Mouse (Mus musculus): Measurements from ENCODE around the gene Tfap4. TPM values are rescaled to one million over a fixed set of nuclear protein-coding genes. Genes with fewer than 3 reads are reported as not detected.

Gene Tfap4
- polyA plus RNA-seq, 2 experiments, result 19.6 to 29.9 TPM

- Histone ChIP-seq H3K4me3 (replicated peaks; ENCODE audit: low read length) (no peak overlapping the region), H3K4me2 (replicated peaks; ENCODE audit: low read depth, low read length, severe bottlenecking) (no peak overlapping the region), H3K9ac (ENCODE audit: low read depth, low read length, severe bottlenecking) (no peak overlapping the region), H3K4me1 (ENCODE audit: control insufficient read depth, insufficient read depth, low read length) (no peaks in the 10 kb centered on the region), H3K27ac (replicated peaks; ENCODE audit: low read depth, low read length) (no peak overlapping the region), H3K9me3 (ENCODE audit: control insufficient read depth, low read length) (no peaks in the 10 kb centered on the region), H3K36me3 (ENCODE audit: control insufficient read depth, insufficient read depth, low read length) (no peaks in the 10 kb centered on the region), H3K27me3 (ENCODE audit: control insufficient read depth, insufficient read depth, low read length) (no peaks in the 10 kb centered on the region)
- WGBS, result 76% methylated on average over 8 of the region's 8 CpGs
- DNase-seq (ENCODE audit: low spot score), result no peak
- TF ChIP-seq POLR2A (IDR thresholded peaks at IDR 0.05; ENCODE audit: borderline replicate concordance, extremely low read depth, insufficient read depth, insufficient read length), result no peak
- ATAC-seq (ENCODE audit: low FRiP score, low read depth), result no peak
These were observed 58.9 kb downstream of the Tfap4 start for GRCm38 (mm10) chr16:4500598-4501385.

GRCm38 (mm10) chr16:4497762-4498607 lies 61.7 kb downstream of the Tfap4 start:
- no peaks in the 10 kb centered on the region for H3K27me3 ChIP-seq (ENCODE audit: control insufficient read depth, insufficient read depth, low read length)

GRCm38 (mm10) chr16:4496470-4496869 lies 63.2 kb downstream of the Tfap4 start:
- Histone ChIP-seq H3K36me3 (ENCODE audit: control insufficient read depth, insufficient read depth, low read length) (peaks cover 13% of the 10 kb centered on the region; the same call in 1 of the 2 replicates), H3K4me3 (replicated peaks; ENCODE audit: low read length) (no peak overlapping the region), H3K9me3 (ENCODE audit: control insufficient read depth, low read length) (no peaks in the 10 kb centered on the region), H3K9ac (ENCODE audit: low read depth, low read length, severe bottlenecking) (no peak overlapping the region), H3K4me2 (replicated peaks; ENCODE audit: low read depth, low read length, severe bottlenecking) (no peak overlapping the region), H3K27ac (replicated peaks; ENCODE audit: low read depth, low read length) (no peak overlapping the region), H3K27me3 (ENCODE audit: control insufficient read depth, insufficient read depth, low read length) (no peaks in the 10 kb centered on the region), H3K4me1 (ENCODE audit: control insufficient read depth, insufficient read depth, low read length) (no peaks in the 10 kb centered on the region)
- WGBS, result 80% methylated on average over 3 of the region's 3 CpGs
- ATAC-seq (ENCODE audit: low FRiP score, low read depth), result no peak
- no peak for TF ChIP-seq POLR2A (IDR thresholded peaks at IDR 0.05; ENCODE audit: borderline replicate concordance, extremely low read depth, insufficient read depth, insufficient read length)
- no peak for DNase-seq (ENCODE audit: low spot score)

More at GRCm38 (mm10) chr16:4497762-4498607, 61.7 kb downstream of the Tfap4 start:
- WGBS, result 63% methylated on average over 8 of the region's 8 CpGs
- H3K9ac ChIP-seq (ENCODE audit: low read depth, low read length, severe bottlenecking), result no peak overlapping the region
- no peak overlapping the region for H3K4me2 ChIP-seq (replicated peaks; ENCODE audit: low read depth, low read length, severe bottlenecking)
- ATAC-seq (ENCODE audit: low FRiP score, low read depth) (no peak), DNase-seq (ENCODE audit: low spot score) (no peak)
- H3K27ac ChIP-seq (replicated peaks; ENCODE audit: low read depth, low read length), result no peak overlapping the region
- no peak for TF ChIP-seq POLR2A (IDR thresholded peaks at IDR 0.05; ENCODE audit: borderline replicate concordance, extremely low read depth, insufficient read depth, insufficient read length)
- no peaks in the 10 kb centered on the region for H3K9me3 ChIP-seq (ENCODE audit: control insufficient read depth, low read length)
- H3K36me3 ChIP-seq (ENCODE audit: control insufficient read depth, insufficient read depth, low read length), result 0 out of 2 replicates have a peak, but pooled peaks cover 4% of the 10 kb centered on the region
- H3K4me1 ChIP-seq (ENCODE audit: control insufficient read depth, insufficient read depth, low read length), result no peaks in the 10 kb centered on the region
- H3K4me3 ChIP-seq (replicated peaks; ENCODE audit: low read length), result no peak overlapping the region

GRCm38 (mm10) chr16:4495861-4496260 lies 63.8 kb downstream of the Tfap4 start:
- Histone ChIP-seq H3K4me3 (replicated peaks; ENCODE audit: low read length) (no peak overlapping the region), H3K36me3 (ENCODE audit: control insufficient read depth, insufficient read depth, low read length) (peaks cover 13% of the 10 kb centered on the region; the same call in 1 of the 2 replicates), H3K9ac (ENCODE audit: low read depth, low read length, severe bottlenecking) (no peak overlapping the region), H3K9me3 (ENCODE audit: control insufficient read depth, low read length) (no peaks in the 10 kb centered on the region), H3K27me3 (ENCODE audit: control insufficient read depth, insufficient read depth, low read length) (no peaks in the 10 kb centered on the region), H3K27ac (replicated peaks; ENCODE audit: low read depth, low read length) (no peak overlapping the region), H3K4me1 (ENCODE audit: control insufficient read depth, insufficient read depth, low read length) (no peaks in the 10 kb centered on the region), H3K4me2 (replicated peaks; ENCODE audit: low read depth, low read length, severe bottlenecking) (no peak overlapping the region)
- DNase-seq (ENCODE audit: low spot score) (no peak), ATAC-seq (ENCODE audit: low FRiP score, low read depth) (no peak)
- TF ChIP-seq POLR2A (IDR thresholded peaks at IDR 0.05; ENCODE audit: borderline replicate concordance, extremely low read depth, insufficient read depth, insufficient read length), result no peak
- 90% methylated on average over 5 of the region's 5 CpGs for WGBS

Other genes with a start within 250 kb of the Tfap4 start
- gene Adcy9, start 139.4 kb downstream of the Tfap4 start, polyA plus RNA-seq (2012; rRNA removed), result 3.2 and 4.1 TPM in 2 replicates
- gene Adcy9, start 139.4 kb downstream of the Tfap4 start, polyA plus RNA-seq (2014; fragmentation: Nextera tagmentation; extraction: Ambion mirVana), result 2.4 and 2.7 TPM in 2 replicates
- 40.7 and 44.2 TPM in 2 replicates for gene Srl, start 18.0 kb downstream of the Tfap4 start, polyA plus RNA-seq (2012; rRNA removed)
- 47.3 and 53.7 TPM in 2 replicates for gene Srl, start 18.0 kb downstream of the Tfap4 start, polyA plus RNA-seq (2014; fragmentation: Nextera tagmentation; extraction: Ambion mirVana)
- 83.8 and 110 TPM in 2 replicates for gene Glis2, start 34.9 kb upstream of the Tfap4 start, polyA plus RNA-seq (2012; rRNA removed)
- 45.9 and 53.3 TPM in 2 replicates for gene Glis2, start 34.9 kb upstream of the Tfap4 start, polyA plus RNA-seq (2014; fragmentation: Nextera tagmentation; extraction: Ambion mirVana)
- gene Pam16, start 65.1 kb upstream of the Tfap4 start, polyA plus RNA-seq (2012; rRNA removed), result 72.7 and 80.1 TPM in 2 replicates
- 92.5 and 94.1 TPM in 2 replicates for gene Pam16, start 65.1 kb upstream of the Tfap4 start, polyA plus RNA-seq (2014; fragmentation: Nextera tagmentation; extraction: Ambion mirVana)
- gene Vasn, start 80.1 kb upstream of the Tfap4 start, polyA plus RNA-seq (2012; rRNA removed), result 75.7 and 117 TPM in 2 replicates
- 35.7 and 36.8 TPM in 2 replicates for gene Vasn, start 80.1 kb upstream of the Tfap4 start, polyA plus RNA-seq (2014; fragmentation: Nextera tagmentation; extraction: Ambion mirVana)
- 27.0 and 30.2 TPM in 2 replicates for gene Dnaja3, start 80.1 kb upstream of the Tfap4 start, polyA plus RNA-seq (2012; rRNA removed)
- 52.4 and 54.7 TPM in 2 replicates for gene Dnaja3, start 80.1 kb upstream of the Tfap4 start, polyA plus RNA-seq (2014; fragmentation: Nextera tagmentation; extraction: Ambion mirVana)
- 40.8 and 51.1 TPM in 2 replicates for gene Coro7, start 119.9 kb upstream of the Tfap4 start, polyA plus RNA-seq (2012; rRNA removed)
- gene Coro7, start 119.9 kb upstream of the Tfap4 start, polyA plus RNA-seq (2014; fragmentation: Nextera tagmentation; extraction: Ambion mirVana), result 15.0 and 16.0 TPM in 2 replicates
- gene Nmral1, start 159.5 kb upstream of the Tfap4 start, polyA plus RNA-seq (2012; rRNA removed), result 64.3 and 71.5 TPM in 2 replicates
- 70.9 and 82.0 TPM in 2 replicates for gene Nmral1, start 159.5 kb upstream of the Tfap4 start, polyA plus RNA-seq (2014; fragmentation: Nextera tagmentation; extraction: Ambion mirVana)
- gene Hmox2, start 166.5 kb upstream of the Tfap4 start, polyA plus RNA-seq (2012; rRNA removed), result 56.0 and 63.1 TPM in 2 replicates
- 96.6 and 106 TPM in 2 replicates for gene Hmox2, start 166.5 kb upstream of the Tfap4 start, polyA plus RNA-seq (2014; fragmentation: Nextera tagmentation; extraction: Ambion mirVana)
- gene Cdip1, start 230.4 kb upstream of the Tfap4 start, polyA plus RNA-seq (2012; rRNA removed), result 84.8 and 110 TPM in 2 replicates
- gene Cdip1, start 230.4 kb upstream of the Tfap4 start, polyA plus RNA-seq (2014; fragmentation: Nextera tagmentation; extraction: Ambion mirVana), result 80.8 and 81.2 TPM in 2 replicates

Data from limb, embryonic 14.5 days (tissue).